Mouse (Mus musculus) kidney, adult 2 months (tissue): ENCODE measurements around the gene Efemp2. TPM values are rescaled to one million over a fixed set of nuclear protein-coding genes. Genes with fewer than 3 reads are reported as not detected.

ENCODE experiments used
- DNase-seq: peaks from one replicate; pipeline ENCODE4 v3.0.0; 2021
- H3K27ac ChIP-seq: fragments of 200-500 bp; 2 replicates; pipeline ENCODE4 v1.5.1; 2012; ENCODE audit warnings: low read depth, low read length, control low read depth, inconsistent platforms; ENCODE audit not compliant: insufficient read depth
- H3K27me3 ChIP-seq: fragments of 200-500 bp; replicated peaks from 2 replicates; pipeline ENCODE4 v1.6.1; 2012; ENCODE audit warnings: mild to moderate bottlenecking, moderate library complexity, low read length, inconsistent platforms; ENCODE audit not compliant: control insufficient read depth, insufficient read depth
- H3K36me3 ChIP-seq: fragments of 200-500 bp; 2 replicates; pipeline ENCODE4 v1.6.1; 2012; ENCODE audit warnings: mild to moderate bottlenecking, moderate library complexity, low read length, inconsistent platforms; ENCODE audit not compliant: control insufficient read depth, insufficient read depth
- H3K4me1 ChIP-seq: fragments of 200-500 bp; 2 replicates; pipeline ENCODE4 v1.6.1; 2011; ENCODE audit warnings: low read length; ENCODE audit not compliant: control insufficient read depth, insufficient read depth
- H3K4me3 ChIP-seq: fragments of 200-500 bp; 2 replicates; pipeline ENCODE4 v1.5.1; 2011; ENCODE audit warnings: mild to moderate bottlenecking, low read depth, low read length, control low read depth; ENCODE audit not compliant: insufficient read depth
- CTCF ChIP-seq: fragments of 200-500 bp; conservative IDR thresholded peaks from 2 replicates; pipeline ENCODE4 v1.5.1; 2011; ENCODE audit warnings: low read depth, mild to moderate bottlenecking, control low read depth, low read length, moderate library complexity, mixed read lengths; ENCODE audit not compliant: insufficient read depth, insufficient read length
- POLR2A ChIP-seq: fragments of 200-500 bp; IDR thresholded peaks from one replicate; pipeline ENCODE4 v1.6.1; 2011; ENCODE audit warnings: low read depth, low read length, control low read depth
- WGBS: fragments of 180-500 bp; shearing (Covaris S2); methylation state at CpG from one replicate; pipeline ENCODE4 v1.1.7; 2018; 5-methylcytosine and 5-hydroxymethylcytosine counted together
- polyA plus RNA-seq: library from polyadenylated mRNA; depleted of rRNA; stranded (reverse); fragments of >200 nt; gene quantifications from 2 replicates; pipeline ENCODE4 v1.2.3, GENCODE M21; 2012; rRNA removed

Efemp2 gene
- polyA plus RNA-seq = 43.6 and 50.8 TPM in 2 replicates

GRCm38 (mm10) chr19:5473720-5474119 lies at the start of gene Efemp2:
Gene Efemp2 (plus strand): TSS chr19:5473954.
- TF ChIP-seq POLR2A (no peak), CTCF (no peak)
- Histone ChIP-seq H3K36me3 (no peaks in the 10 kb centered on the region), H3K4me3 (peak within 1 kb of the TSS; percentile 46), H3K27me3 (no peaks in the 10 kb centered on the region), H3K4me1 (no peaks in the 10 kb centered on the region), H3K27ac (peak within 1 kb of the TSS; percentile 36; the same call in 1 of the 2 replicates)
- WGBS = 5% methylated on average over 22 of the region's 22 CpGs
- DNase-seq = peak; percentile 88

DNA sequence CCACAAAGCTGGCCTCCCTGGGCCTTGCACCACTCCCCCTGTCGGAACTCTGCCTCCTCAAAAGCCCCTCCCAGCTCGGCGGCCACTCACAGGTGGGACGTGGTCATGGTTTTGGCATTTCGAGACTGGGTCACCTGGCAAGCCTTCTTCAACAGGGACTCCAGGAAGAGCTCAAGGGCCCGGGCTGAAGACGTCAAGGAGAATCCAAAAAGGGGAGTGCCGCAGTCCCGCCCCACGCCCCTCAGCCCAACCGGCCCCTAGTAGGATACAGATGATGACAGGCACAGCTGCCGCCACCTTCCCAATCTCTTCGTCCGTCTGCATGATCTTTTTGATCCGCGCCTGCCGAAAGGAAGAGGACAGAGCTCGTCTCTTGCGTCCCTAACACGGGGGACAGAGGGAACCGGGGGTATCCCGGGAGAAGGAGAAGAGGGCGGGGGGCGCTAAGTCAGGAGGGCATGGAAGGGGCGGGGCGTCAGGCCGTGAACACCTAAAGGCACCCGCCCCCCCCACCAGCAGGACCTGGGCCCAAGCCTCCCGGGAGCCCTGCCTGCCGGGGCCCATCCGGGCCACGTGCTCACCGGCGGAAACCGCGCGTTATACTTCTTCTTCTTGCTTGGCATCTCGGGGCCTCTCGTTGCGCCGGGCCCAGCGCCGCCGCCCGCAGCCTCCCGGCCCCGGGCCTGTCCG lies 49.5 kb upstream of the Efemp2 start:
- TF ChIP-seq POLR2A (no peak), CTCF (0 out of 2 replicates have a peak, but pooled peaks have one; percentile 16)
- Histone ChIP-seq H3K4me3 (peak overlapping the region; percentile 96), H3K27me3 (no peaks in the 10 kb centered on the region), H3K27ac (peak overlapping the region; percentile 89), H3K36me3 (no peaks in the 10 kb centered on the region; the same call in 1 of the 2 replicates), H3K4me1 (peaks cover 20% of the 10 kb centered on the region)
- 2% methylated on average over 48 of the region's 48 CpGs for WGBS
- peak; percentile 68 for DNase-seq

- Histone ChIP-seq H3K4me1 (peaks cover 20% of the 10 kb centered on the region), H3K27me3 (no peaks in the 10 kb centered on the region), H3K36me3 (no peaks in the 10 kb centered on the region; the same call in 1 of the 2 replicates), H3K27ac (peak within 1 kb of the TSS; percentile 89), H3K4me3 (peak within 1 kb of the TSS; percentile 96)
- DNase-seq = peak; percentile 97
- TF ChIP-seq POLR2A = peak; percentile 8
- no peak for TF ChIP-seq CTCF
- WGBS = under 1% methylated on average over 87 of the region's 87 CpGs
Measured at GRCm38 (mm10) chr19:5424782-5425741, 48.7 kb upstream of the Efemp2 start, which contains the start of the genes Drap1 and AI837181. Gene Drap1 (minus strand): TSS chr19:5424979. Gene AI837181 (plus strand): TSS chr19:5425144.

DNA sequence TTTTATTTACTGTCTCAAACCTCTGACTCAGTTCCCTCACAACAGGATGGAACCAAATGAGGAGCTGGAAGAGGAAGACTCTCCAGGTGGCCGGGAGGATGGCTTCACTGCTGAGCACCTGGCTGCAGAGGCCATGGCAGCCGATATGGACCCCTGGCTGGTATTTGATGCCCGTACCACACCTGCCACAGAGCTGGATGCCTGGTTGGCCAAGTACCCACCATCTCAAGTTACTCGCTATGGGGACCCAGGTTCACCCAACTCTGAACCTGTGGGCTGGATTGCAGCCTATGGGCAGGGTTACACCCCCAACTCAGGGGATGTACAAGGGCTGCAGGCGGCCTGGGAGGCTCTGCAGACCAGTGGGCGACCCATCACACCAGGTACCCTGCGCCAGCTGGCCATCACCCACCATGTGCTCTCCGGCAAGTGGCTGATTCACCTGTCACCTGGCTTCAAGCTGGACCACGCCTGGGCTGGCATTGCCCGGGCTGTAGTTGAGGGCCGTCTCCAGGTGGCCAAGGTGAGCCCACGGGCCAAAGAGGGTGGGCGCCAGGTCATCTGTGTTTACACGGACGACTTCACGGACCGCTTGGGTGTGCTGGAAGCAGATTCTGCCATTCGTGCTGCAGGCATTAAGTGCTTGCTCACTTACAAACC lies 47.7 kb upstream of the Efemp2 start:
- H3K36me3 ChIP-seq = no peaks in the 10 kb centered on the region; the same call in 1 of the 2 replicates
- H3K27me3 ChIP-seq = no peaks in the 10 kb centered on the region
- H3K4me1 ChIP-seq = peaks cover 20% of the 10 kb centered on the region
- peak overlapping the region; percentile 89 for H3K4me3 ChIP-seq
- TF ChIP-seq CTCF (no peak), POLR2A (no peak)
- DNase-seq = no peak
- WGBS = 62% methylated on average over 18 of the region's 18 CpGs
- H3K27ac ChIP-seq = peak overlapping the region; percentile 85

GRCm38 (mm10) chr19:5426640-5427290 lies 47.0 kb upstream of the Efemp2 start:
- no peaks in the 10 kb centered on the region; the same call in 1 of the 2 replicates for H3K36me3 ChIP-seq
- no peak for TF ChIP-seq CTCF
- no peak for TF ChIP-seq POLR2A
- H3K4me3 ChIP-seq = no peak overlapping the region
- H3K4me1 ChIP-seq = peaks cover 20% of the 10 kb centered on the region
- WGBS = 79% methylated on average over 13 of the region's 13 CpGs
- no peak overlapping the region for H3K27ac ChIP-seq
- DNase-seq = no peak
- H3K27me3 ChIP-seq = no peaks in the 10 kb centered on the region

DNA sequence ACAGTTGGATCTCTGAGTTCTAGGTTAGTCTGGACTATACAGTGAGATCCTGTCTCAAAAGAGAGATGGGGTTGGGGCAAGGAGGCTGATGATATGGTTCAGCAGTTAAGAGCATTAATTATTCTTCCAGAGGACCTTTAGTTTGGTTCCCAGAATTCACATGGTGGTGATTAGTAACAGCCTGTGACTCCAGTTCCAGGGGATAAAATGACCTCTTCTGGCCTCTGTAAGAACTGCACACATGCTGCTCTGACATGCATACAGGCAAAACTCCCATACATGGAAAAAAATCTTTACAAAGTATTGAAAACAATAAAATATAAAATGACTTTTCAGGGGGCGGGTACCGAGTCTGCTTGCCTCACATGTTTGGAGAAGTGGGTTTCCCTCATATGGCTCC lies 45.7 kb upstream of the Efemp2 start:
- Histone ChIP-seq H3K4me1 (peaks cover 18% of the 10 kb centered on the region), H3K4me3 (no peak overlapping the region), H3K36me3 (no peaks in the 10 kb centered on the region; the same call in 1 of the 2 replicates), H3K27me3 (no peaks in the 10 kb centered on the region), H3K27ac (no peak overlapping the region)
- peak; percentile 79 for DNase-seq
- WGBS = 62% methylated on average over 2 of the region's 2 CpGs
- TF ChIP-seq POLR2A = no peak
- peak; percentile 35 for TF ChIP-seq CTCF
